Mouse (Mus musculus) embryo, embryonic 10 days (tissue): ENCODE results near the gene Gpr156.

Experiments used
- DNase-seq: peaks from one replicate; pipeline ENCODE4 v3.0.0-alpha.2; 2015; ENCODE audit warnings: low spot score

The Gpr156 gene

DNA sequence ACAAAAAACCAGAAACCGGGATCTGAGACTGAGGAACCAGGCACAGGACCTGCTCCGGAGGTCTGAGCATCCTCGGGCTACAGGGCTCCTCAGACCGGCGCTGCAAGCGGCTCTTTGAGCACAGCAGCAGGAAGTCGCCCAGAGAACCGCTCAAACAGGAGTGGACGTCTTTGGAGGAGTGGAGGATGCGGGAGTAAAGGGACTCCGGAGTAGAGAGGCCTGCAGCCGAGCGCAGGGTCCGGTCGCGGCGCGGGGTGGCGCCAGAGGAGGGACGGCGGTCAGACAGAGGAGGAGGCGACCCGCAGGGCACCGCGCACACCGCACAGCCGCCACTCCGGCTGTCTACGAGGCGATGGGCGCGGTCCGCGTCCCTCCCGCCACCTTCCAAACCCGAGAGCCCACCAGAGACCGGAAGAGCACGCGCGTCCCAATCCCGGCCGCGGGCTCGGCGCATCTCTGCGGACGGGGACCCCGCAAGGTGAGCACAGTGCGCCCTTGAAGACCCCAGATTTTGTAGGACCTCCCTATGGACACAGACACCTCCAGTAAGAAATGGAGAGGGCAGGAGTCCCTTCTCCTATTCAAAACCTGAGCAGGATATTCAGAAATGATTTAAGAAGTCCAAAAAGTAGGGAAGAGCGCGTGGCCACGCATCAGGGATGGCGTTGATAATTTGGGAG lies at the start of gene Gpr156:
Gene Gpr156, plus strand, starts transcription at position 359 of the 680 bp plus-strand sequence.
- peak; percentile 77 for DNase-seq

DNA sequence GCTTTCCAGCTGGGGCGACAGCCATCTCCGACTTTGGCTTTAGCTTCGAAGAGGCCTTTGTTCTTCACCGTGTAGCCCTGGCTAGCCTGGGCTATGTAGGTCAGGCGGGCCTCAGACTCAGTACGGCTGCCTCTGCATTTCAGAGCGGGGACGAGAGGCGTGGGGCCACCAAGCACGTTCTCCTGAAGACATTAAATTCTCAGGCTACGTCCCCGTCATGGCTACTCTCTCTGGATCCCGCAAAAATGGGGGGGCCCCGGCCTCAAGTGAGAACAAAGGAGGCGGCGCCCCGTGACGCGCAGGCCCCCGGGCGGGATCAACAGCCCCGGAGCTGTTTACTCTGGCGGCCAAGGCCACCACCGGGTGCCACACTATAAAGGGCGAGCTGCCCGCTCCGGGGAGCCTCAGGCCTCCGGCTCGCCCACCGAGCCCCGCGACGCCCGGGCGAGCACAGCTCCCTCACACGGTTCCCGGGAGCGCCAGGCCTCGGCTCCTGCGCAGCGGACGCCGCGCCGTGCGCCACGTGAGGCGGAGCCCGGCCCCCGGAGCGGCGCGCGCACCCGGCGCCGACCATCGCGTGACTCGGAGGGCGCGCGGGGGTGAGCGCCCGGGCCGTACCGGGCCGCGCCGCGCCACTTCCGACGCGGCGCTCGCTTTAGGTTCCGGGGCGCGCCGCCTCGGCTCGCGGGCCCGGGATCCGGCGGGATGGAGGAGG lies 48.3 kb upstream of the Gpr156 start, which contains the start of gene Lrrc58:
Gene Lrrc58, plus strand, starts transcription at position 599 of the 715 bp plus-strand sequence.
- peak; percentile 82 for DNase-seq

DNA sequence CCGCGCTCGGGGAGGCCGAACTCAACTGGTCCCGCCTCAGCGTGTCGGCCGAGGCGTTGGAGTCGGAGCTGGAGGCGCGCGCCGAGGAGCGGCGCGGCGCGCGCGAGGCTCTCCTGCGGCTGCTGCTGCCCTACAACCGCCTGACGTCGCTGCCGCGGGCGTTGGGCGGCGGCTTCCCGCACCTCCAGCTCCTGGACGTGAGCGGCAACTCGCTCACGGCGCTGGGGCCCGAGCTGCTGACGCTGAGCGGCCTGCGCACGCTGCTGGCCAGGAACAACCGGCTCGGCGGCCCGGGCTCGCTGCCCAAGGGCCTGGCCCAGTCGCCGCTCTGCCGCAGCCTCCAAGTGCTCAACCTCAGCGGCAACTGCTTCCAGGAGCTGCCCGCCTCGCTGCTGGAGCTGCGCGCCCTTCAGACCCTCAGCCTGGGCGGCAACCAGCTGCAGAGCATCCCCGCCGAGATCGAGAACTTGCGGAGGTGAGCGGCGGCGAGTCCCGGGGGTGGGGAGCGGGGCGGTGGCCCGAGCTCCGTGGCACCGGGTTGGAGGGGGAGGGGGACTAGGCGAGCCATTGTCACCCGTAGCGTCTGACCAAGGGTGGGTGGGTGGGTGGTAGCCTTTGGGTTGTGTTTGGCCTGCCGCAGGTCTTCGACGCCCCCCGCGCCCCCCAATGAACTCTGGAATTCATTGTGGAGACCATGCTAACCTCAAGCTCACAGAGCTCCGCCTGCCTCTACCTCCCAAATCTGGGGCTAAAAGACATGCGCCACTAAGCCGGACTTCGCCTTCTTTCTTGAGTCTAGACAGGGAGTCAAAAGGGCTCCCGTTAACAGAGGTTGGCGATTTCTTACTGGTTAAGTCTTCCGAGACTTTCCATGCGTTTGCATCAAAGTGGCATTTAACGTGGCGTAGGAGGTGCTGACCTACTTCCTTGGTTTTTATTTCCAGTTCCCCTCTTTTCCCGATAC lies 47.5 kb upstream of the Gpr156 start:
- DNase-seq: peak; percentile 67

DNA sequence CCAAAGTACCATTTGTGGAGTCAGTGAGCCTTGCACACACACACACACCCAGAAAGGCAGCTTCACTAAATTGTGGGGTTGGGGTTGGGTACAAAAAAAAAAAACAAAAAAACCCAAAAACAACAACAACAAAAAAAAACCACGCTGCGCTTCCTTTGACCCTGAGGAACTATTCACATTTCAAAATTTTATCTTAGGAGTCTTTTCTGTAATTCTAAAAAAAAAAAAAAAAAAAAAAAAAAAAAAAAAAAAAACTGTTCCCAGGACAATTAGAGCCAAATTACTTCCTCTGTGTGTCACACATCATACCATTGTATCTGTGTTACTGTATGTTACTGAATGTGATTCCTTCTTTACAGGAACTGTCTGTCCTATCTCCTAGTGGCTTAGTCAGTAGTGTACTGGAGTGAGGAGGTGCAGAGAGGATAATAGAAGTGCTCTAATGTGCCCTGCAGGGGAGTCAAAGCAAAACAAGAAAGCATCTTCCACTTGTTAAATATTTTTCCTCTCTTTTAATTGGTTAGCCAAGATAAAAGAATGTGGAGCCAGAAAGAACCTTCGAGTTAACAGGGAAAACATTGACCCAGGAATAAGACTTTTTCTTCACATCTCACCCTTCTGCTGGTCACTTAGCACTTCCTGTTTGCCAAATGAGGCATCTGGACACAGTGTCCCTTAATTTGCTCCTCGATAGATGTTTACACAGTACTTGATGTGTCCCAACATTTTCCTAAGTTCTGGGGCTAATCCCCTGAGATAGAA lies 46.6 kb upstream of the Gpr156 start:
- DNase-seq: peak; percentile 29

DNA sequence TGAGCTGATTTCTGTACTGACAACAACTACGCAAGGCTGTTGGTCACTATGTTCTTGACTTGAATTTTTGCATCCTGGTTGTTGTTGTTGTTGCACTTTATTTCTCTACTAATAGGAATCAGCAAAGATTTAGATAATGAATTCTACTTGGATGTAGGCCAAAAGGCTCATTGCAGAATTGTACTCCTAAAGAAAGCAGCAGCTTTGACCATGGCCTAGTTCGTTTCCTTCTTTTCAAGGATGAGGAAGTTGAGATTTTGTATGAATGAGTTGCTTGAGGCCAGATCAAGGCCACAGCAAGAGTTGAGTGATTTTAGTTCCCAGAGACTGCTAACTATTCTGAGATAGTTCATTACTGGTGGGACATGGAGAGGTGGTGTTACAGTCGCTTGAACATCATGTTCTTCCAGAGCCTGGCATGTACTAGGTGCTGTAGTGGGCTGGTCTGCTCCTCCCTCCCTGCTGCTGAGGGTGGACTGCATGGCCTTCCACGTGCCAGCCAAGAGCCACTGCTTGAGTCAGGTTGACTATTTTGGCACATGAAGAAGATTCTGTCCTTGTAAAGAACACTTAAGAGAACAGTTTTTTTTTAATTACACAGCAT lies 45.1 kb upstream of the Gpr156 start:
- no peak for DNase-seq

DNA sequence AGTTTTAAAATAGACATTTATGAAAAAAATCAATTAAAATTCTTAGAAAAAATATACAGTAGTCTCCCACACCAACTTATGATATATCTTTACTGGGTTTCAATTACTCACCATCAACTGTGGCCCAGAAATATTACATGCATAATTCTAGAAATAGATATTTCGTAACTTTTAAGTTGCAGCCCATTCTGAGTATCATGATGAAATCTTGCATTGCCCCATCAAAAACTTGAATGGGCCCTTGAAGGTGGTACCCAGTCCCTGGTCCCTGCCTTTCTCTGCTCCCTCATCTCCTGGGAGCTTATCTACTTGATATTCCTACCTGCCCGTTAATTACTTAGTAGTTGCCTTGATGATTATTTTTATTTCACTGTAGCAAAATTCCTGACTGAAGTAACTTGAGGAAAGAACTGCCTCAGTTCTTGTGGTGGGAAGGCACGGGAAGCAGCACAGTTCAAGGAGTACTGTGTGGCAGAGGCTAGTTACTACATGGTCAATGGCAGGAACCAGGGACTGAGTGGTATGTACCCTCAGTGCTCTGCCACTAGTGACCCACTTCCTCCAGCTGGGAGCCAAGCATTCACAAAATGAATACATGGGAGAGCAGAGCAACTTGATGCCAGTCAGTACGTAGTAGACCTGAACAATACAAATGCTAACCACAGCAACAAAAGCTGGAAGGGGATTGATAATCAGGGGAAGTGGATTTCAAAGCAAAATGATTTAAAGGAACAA lies 41.6 kb upstream of the Gpr156 start:
- DNase-seq: no peak

DNA sequence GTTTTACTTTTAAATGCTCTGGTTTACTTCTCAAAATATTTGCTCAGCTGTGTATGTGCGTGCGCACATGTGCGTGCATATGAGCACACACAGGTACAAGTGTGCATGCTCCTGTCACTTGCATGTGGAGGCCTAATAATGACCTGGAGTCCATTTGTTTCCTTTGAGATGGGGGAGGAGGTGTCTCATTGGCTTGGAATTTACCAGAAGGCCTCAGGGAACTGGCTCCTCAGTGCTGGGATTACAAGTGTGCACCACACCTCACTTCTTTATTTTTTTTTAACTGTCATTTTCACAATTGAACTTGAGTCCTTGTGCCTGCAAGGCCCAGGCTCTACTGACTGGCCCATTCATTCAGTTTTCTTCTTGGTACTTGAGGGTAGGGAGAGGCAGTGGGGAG lies 38.9 kb upstream of the Gpr156 start:
- DNase-seq: no peak

DNA sequence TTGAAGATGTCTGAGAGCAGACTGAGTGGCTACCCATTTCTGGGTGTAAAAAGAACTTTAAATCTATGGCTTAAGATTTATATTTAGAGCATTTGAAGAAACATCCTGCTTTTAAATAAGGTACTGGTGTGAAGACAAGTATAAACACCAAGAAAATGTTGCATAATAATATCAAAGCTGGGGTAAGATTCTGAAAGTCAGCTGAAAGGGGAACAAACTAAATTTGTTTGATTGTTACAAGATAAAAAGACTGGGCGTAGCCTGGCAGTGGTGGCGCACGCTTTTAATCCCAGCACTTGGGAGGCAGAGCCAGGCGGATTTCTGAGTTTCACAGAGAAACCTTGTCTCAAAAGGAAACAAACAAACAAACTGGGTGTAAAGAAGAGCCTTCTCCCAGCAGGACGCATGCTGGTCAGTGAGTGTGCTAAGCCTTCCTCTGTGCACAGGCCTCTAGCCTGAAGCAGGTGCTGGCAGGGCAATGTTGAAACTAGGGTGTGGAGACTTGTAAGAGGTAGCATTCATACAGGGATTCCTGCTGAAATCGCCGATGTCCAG lies 37.3 kb upstream of the Gpr156 start:
- DNase-seq: no peak

DNA sequence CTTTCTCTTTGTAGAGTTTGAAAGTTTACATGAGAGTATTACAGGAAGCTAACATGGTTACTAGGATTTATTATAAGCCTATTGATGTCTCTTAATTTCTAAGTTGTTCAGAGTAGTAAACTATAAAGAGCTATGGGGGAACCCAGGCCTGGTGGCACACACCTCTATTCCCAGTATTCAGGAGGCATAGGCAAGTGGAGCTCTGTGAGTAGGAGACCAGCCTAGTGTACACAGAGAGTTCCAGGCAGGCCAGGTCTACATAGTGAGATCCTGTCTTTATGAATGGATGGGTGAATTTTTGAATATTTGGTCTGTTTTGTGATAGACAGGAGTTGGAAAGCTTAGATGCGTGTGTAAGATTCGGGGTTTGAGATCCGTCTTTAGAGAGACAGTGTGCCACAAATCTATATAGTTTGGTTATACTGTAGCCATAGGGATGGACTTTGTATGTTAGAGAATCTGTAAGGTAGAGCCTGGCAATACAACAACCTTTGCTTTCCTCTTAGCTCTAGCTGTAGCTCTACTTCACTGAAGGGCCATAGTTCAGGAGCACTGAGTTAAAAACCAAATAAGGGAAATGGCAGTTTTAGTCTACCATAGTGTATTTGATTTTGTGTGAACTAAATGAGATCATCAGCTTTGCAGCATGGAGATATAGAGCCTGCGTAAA lies 36.4 kb upstream of the Gpr156 start:
- DNase-seq: no peak

DNA sequence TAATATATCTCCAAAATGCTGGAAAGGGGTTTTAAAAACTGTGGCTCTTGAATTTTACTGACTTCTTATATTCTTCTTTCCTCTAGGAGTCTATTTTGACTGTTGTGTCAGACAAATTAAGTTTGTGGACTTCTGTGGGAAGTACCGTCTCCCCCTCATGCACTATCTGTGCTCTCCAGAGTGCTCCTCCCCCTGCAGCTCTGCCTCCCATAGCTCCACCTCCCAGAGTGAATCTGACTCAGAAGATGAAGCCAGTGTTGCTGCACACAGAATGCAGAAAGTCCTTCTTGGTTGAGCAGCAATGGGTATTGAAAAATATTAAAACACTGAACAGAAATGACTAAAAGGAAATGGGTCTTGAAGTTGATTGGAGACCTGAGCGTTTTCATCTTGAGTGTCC lies 35.1 kb upstream of the Gpr156 start:
- no peak for DNase-seq

DNA sequence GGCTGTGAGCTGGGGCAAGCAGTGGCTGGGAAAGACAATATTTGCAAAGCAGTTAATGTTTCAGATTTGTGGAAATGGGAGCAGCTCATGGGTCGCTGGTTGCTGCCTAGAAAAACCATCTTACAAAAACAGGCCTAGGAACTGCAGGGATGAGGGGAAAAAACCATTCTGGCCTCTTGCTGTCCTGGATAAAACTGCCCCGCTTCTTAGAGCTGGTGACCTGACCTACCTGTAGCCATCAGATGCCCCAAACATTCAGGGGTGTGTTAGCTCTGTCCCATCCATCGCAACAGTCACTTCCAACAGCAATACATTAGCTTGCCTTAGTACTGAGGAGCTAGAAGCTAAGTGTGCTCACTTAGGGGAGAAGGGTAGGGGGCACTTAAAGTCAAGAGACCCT lies 27.3 kb upstream of the Gpr156 start:
- no peak for DNase-seq

DNA sequence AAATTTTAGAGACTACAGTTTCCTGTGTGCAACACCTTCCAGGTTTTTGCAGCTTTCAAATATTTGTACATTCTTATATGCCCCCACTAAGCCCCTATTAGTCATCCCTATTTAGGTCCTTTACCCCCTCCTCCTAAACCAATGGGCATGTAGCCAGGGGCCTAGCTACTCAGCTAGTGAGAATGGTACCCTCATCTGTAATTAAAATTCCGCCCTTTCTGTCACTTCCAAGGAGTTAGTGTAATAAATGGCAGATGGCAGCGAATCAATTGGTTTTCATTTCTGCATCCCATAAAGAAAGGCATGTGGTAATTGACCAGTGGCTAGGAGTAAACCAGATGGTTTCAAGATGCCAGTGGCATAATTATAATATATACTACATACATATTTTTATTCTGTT lies 23.6 kb upstream of the Gpr156 start:
- no peak for DNase-seq

DNA sequence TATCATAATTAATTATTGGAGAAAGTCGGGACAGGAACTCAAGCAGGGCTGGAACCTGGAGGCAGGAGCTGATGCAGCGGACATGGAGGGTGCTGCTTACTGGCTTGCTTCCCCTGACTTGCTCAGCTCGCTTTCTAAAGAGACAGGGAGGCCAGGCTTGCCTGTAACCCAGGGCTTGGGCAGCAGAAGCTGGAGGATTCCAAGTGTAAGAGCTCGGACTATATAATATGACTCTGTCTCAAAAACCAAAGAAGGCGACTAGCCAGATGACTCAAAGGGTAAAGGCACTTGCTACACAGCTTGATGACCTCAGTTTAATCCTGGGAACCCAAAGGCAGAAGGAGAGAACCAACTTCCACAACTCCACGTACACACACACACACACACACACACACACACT lies 22.9 kb upstream of the Gpr156 start:
- DNase-seq: no peak

DNA sequence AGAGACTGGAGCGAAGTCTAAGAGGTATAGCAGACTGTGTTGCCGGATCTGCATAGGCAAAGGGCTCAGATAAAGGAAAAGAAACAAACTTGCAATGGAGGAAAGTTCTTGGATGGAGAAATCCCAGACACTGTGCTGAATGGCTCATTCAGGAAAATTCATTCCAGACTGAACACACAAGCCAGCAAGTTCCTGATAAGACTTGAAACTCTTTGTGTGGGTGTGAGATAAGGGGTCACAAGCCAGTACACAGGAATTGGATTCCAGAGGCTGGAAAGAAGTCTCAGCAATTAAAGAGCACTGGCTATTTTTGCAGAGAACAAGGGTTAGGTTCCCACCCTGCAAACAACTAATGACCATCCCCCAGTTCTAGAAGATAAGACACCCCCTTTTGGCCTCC lies 22.4 kb upstream of the Gpr156 start:
- no peak for DNase-seq

DNA sequence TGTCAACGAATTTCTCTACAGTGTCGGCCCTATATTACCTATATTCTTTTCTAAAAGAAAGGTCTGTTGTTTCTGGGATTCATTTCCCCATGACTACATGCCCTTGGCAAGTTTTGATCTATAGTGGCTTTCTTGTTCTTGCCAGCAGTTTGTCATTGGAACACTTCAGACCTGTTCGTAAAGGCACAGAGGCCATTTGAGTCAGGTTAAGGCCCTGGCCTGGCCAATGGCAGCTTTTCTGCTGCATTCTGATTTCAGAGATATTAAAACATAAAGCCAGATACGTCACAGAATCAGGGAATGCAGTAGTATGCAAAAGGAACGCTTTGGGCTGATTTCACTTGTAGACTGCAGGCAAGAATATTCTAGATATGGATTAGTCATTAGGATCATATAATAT lies 17.5 kb upstream of the Gpr156 start:
- no peak for DNase-seq

DNA sequence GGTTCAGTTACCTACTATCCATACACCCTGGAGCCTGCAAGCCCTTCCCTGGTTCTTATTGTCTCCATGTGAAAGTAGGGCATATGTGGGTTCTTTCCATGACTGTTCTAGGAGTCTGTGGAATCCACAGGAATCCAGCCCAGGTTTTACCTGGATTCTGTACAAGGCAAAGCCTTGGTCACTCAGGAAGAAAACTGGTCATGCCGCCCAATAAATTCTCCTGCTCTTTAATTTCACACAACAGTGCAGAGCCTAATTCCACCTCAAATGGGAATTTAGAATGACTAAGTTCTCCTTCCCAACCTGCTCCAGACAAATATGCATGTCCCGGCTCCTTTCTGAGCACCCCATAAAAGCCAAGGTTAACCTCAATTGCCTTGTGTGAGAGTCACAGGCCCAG lies 16.9 kb upstream of the Gpr156 start:
- DNase-seq: no peak

DNA sequence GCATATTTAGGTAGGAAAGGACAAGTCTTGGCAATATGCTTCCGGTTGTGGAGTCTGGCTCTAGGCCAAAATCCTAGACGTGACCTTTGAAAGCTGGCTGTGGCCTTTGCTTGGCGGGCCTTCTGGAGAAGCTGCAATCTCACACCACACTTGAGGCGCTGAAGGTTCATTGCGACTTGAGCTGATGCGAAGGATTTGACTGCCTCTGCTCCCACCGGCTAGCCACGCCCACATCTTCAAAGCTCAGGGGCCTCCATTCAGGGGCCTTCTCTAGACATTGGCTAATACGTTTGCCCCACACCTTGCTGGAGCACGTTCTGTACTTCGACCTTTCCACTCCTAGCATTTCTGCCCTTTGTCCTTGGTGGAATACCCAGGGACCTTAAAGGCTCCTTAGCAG lies 15.0 kb upstream of the Gpr156 start:
- DNase-seq: peak; percentile 28

DNA sequence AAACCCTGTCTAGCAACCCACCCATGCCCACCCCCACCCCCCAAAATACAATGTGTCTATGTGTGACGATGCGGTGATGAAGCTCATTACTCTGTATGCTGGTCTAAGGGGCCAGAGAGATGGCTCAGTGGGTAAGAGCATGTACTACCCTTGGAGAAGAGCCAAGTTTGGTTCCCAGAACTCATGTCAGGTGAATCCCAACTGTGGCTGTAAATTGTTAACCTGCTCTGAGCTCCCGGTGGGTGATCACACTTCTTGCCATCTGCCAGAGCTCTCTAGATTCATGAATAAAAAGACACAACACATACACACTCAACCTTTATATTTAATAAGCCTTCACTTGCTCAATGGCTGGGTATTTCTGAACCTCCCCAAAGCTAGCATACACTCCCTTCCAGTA lies 9.8 kb upstream of the Gpr156 start:
- DNase-seq: no peak

DNA sequence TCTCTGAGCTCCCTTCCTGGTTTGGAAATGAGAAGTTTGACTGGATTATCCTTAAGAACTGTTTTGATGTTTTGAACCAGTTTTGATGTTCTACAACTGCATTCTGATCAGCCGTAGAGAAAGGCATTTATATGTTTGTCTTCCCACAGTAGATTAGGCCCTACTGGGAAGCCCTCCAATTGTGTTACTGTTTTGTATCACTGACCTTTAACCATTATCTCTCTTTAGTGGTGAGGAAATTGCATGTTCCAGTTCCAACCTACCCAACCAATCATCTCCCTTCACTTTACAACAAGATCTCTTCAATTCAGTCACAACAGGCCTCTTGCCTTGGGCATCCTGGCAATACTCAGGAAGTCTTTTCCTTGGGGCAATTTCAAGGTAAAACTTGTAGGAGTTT lies 5.2 kb upstream of the Gpr156 start:
- no peak for DNase-seq

DNA sequence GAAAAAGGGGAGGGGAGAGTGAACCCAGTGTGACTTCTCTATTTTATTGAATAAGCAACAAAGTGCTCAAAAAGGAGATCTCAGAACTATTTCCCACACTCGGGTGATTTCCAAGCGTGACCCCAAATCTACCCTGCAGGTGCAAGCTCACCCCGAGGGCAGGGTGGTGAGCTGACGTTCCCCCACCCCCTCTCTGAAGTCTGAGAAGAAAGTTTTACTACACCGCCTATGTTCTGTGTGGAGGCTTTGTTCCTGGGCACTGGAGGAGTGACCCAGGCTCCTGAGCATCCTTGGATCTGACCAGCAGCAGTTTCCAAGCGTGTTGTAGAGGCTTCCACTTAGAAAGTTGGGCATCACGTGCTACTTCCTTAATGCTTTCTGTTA lies 514 bp downstream of the Gpr156 start:
- no peak for DNase-seq
